Mouse (Mus musculus): ENCODE measurements at regions not wholly inside any gene's neighbourhood (a gene's known extent, or its start where the extent isn't known, plus 50 kb on each side); places are given as distances from the start of the nearest gene placed in this dataset.

DNA sequence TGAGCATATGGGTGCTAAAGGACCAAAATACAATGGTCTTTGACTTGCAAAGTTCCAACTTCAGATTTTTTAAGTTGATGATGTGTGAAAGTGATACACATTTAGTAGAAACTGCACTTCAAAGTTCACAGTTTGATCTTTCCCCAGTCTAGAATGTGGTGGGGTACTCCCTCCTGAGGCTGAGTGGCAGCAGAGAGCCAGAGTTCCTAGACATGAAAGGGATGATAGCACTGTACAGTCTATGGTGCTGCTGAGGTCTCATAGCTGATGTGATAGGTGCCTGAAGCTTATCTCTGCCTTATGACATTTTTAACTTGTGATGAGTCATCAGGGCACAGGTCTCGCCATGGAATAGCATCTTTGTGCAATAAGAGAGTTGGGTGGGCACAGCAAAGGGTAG is 87.9 kb upstream of the Lhcgr start:
- TF ChIP-seq POLR2A (IDR thresholded peaks at IDR 0.05; ENCODE audit: borderline replicate concordance, insufficient read depth, low read length) = no peak
- no peak for TF ChIP-seq CTCF (IDR thresholded peaks at IDR 0.05; ENCODE audit: borderline replicate concordance, insufficient read depth, low read depth, low read length)
